Mouse (Mus musculus) liver, embryonic 13.5 days (tissue): Measurements from ENCODE around the gene Rab15. TPM values are rescaled to one million over a fixed set of nuclear protein-coding genes. Genes with fewer than 3 reads are reported as not detected.

Source experiments
- ATAC-seq: fragments of 200-750 bp; cut with Nextera tagmentation; 2 replicates; pipeline ENCODE4 v1.8.0; 2017; ENCODE audit warnings: low read depth, mild to moderate bottlenecking, moderate number of reproducible peaks, moderate library complexity
- DNase-seq: peaks from one replicate; pipeline ENCODE4 v3.0.0; 2022
- H3K27ac ChIP-seq: fragments of 300-500 bp; sonication (generic); 2 replicates; pipeline ENCODE4 v1.5.1; 2015; ENCODE audit warnings: moderate library complexity, mild to moderate bottlenecking, inconsistent platforms
- H3K27me3 ChIP-seq: fragments of 300-500 bp; sonication (generic); 2 replicates; pipeline ENCODE4 v1.6.1; 2015; ENCODE audit warnings: mild to moderate bottlenecking, inconsistent platforms
- H3K36me3 ChIP-seq: fragments of 300-500 bp; sonication (generic); 2 replicates; pipeline ENCODE4 v1.6.1; 2015; ENCODE audit warnings: mild to moderate bottlenecking, inconsistent platforms
- H3K4me1 ChIP-seq: fragments of 300-500 bp; sonication (generic); replicated peaks from 2 replicates; pipeline ENCODE4 v1.6.1; 2015; ENCODE audit warnings: inconsistent platforms
- H3K4me2 ChIP-seq: fragments of 300-500 bp; sonication (generic); 2 replicates; pipeline ENCODE4 v1.6.1; 2015; ENCODE audit warnings: inconsistent platforms, mild to moderate bottlenecking, moderate library complexity
- H3K4me3 ChIP-seq: fragments of 300-500 bp; sonication (generic); replicated peaks from 2 replicates; pipeline ENCODE4 v1.5.1; 2015; ENCODE audit warnings: mild to moderate bottlenecking, inconsistent platforms
- H3K9ac ChIP-seq: fragments of 300-500 bp; sonication (generic); 2 replicates; pipeline ENCODE4 v1.6.1; 2015; ENCODE audit warnings: mild to moderate bottlenecking, inconsistent platforms
- H3K9me3 ChIP-seq: fragments of 300-500 bp; sonication (generic); replicated peaks from 2 replicates; pipeline ENCODE4 v1.6.1; 2016; ENCODE audit warnings: inconsistent platforms
- WGBS: fragments of 180-500 bp; shearing (Covaris S2); methylation state at CpG from one replicate; pipeline ENCODE4 v1.1.7; 2015; ENCODE audit not compliant: insufficient replicate concordance; 5-methylcytosine and 5-hydroxymethylcytosine counted together
- polyA plus RNA-seq: library from polyadenylated mRNA; unstranded; fragments of >200 nt; fragmentation: Nextera tagmentation; extraction: Ambion mirVana; gene quantifications from 2 replicates; pipeline ENCODE4 v1.2.1, GENCODE M21; 2015

The Rab15 gene
- polyA plus RNA-seq, 1 experiment from 2014 or later: 0.41 TPM

DNA sequence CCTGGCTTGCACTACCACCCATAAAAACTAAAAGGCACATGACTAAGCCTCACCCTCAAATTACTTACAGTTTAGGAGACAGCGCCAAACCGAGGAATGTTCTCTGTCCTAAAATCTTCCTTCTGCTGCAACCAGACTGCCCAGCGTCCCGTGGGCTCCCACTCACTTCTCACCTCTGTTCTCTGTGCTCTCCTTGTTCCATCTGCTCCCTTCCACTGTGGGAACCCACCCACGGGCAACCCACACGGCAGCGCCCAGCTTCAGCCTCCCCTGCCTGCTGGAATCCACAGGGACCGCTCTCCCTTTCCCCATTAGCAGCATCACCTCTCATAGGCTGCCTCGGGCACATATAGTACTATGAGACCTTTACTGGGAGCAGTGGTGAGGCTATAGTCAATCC is 3.8 kb downstream of the Rab15 start:
- H3K36me3 ChIP-seq: no peaks in the 10 kb centered on the region
- peaks cover 6% of the 10 kb centered on the region for H3K4me1 ChIP-seq
- ATAC-seq (no peak), DNase-seq (no peak)
- no peak overlapping the region for H3K4me2 ChIP-seq
- H3K9me3 ChIP-seq: no peaks in the 10 kb centered on the region
- no peak overlapping the region for H3K4me3 ChIP-seq
- H3K27ac ChIP-seq: no peak overlapping the region
- no peak overlapping the region for H3K9ac ChIP-seq
- 74% methylated on average over 9 of the region's 9 CpGs for WGBS
- peaks cover 69% of the 10 kb centered on the region for H3K27me3 ChIP-seq

DNA sequence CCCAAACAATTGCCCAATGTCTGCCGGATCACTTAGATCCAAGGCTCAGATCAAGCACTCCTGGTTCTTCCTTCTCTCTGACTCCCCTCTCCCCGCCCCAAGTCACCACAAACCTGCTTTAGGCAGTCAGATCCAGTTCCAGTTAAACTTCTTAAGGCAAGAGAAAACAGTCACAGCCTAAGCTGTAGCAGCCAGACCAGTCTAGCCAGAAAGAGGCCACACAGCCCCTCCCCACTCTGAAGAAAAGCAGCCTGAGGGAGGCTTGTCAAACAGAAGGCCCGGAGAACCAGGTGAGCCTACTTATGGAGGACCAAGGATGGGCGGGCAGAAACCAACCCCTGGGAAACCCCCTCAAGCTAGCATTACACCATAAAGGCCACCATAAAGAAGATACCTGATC is 4.6 kb downstream of the Rab15 start:
- Histone ChIP-seq H3K36me3 (no peaks in the 10 kb centered on the region), H3K4me1 (peaks cover 6% of the 10 kb centered on the region), H3K4me2 (no peak overlapping the region), H3K9ac (no peak overlapping the region), H3K27ac (no peak overlapping the region), H3K9me3 (no peaks in the 10 kb centered on the region), H3K4me3 (no peak overlapping the region), H3K27me3 (peaks cover 61% of the 10 kb centered on the region)
- WGBS: 60% methylated on average over 4 of the region's 4 CpGs
- no peak for ATAC-seq
- no peak for DNase-seq

DNA sequence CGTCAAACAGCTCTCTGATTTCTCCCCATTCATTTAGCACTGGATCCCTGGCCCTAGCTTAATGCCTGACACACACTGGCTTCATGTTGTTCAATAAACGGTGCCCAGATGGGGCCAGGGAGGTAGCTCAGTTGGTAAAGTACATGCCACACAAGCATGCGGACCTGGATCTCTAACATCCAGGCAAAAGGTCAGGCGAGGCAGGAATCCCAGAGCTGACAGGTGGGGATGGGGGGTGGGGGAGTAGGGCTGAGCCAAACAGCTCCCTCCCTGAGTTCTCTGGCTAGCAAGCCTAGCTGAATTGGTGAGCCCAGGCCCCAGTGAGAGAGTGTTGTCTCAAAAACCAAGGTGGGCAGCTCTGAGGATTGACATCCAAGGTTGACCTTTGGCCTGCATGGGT is 5.5 kb downstream of the Rab15 start:
- Histone ChIP-seq H3K4me2 (no peak overlapping the region), H3K9ac (no peak overlapping the region), H3K4me1 (peaks cover 3% of the 10 kb centered on the region), H3K27ac (no peak overlapping the region), H3K27me3 (peaks cover 55% of the 10 kb centered on the region), H3K9me3 (no peaks in the 10 kb centered on the region), H3K4me3 (no peak overlapping the region), H3K36me3 (no peaks in the 10 kb centered on the region)
- WGBS: 48% methylated on average over 4 of the region's 4 CpGs
- no peak for DNase-seq
- no peak for ATAC-seq

DNA sequence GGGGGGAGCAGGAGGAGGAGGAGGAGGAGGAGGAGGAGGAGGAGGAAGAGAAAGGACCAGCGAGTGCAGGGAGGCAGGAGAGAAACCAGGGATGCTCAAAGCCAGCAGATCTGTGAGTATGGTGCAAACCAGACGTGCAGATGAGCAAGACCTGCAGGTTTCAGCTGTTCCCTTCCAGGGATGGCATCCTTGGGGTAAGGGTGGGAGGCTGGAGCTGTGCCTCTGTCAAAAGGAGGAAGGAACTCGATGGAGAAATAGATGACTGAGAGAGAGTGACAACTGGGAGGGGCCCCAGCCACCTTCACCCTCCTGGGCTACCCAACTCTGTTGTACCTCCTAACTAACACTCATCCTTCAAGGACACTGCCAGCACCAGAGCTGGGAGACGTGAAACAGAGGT is 6.0 kb downstream of the Rab15 start:
- Histone ChIP-seq H3K4me1 (no peaks in the 10 kb centered on the region), H3K36me3 (no peaks in the 10 kb centered on the region), H3K4me2 (no peak overlapping the region), H3K4me3 (no peak overlapping the region), H3K9ac (no peak overlapping the region), H3K27ac (no peak overlapping the region), H3K27me3 (peaks cover 50% of the 10 kb centered on the region), H3K9me3 (no peaks in the 10 kb centered on the region)
- ATAC-seq (no peak), DNase-seq (no peak)
- WGBS: 29% methylated on average over 4 of the region's 4 CpGs

DNA sequence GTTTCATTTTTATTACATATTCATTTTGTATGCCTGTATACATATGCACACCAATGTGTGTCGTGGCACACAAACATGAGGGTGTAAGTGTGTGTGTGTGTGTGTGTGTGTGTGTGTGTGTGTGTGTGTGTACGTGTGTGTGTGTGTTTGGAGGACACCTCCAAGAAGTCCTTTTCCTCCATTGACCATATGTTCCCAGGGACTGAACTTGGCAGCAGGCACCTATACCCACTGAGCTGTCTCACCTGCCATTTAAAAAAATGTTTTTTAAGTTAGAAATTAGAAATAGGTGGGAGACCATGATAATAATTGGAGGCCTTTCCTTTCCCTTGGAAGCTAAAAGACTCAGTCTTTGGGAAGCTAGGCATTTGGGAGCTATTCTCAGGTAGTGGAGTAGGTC is 8.6 kb downstream of the Rab15 start:
- Histone ChIP-seq H3K9ac (no peak overlapping the region), H3K27me3 (peaks cover 24% of the 10 kb centered on the region), H3K4me3 (no peak overlapping the region), H3K4me1 (no peaks in the 10 kb centered on the region), H3K36me3 (no peaks in the 10 kb centered on the region), H3K9me3 (no peaks in the 10 kb centered on the region), H3K4me2 (no peak overlapping the region), H3K27ac (no peak overlapping the region)
- DNase-seq: no peak
- 57% methylated on average over 2 of the region's 2 CpGs for WGBS
- no peak for ATAC-seq

DNA sequence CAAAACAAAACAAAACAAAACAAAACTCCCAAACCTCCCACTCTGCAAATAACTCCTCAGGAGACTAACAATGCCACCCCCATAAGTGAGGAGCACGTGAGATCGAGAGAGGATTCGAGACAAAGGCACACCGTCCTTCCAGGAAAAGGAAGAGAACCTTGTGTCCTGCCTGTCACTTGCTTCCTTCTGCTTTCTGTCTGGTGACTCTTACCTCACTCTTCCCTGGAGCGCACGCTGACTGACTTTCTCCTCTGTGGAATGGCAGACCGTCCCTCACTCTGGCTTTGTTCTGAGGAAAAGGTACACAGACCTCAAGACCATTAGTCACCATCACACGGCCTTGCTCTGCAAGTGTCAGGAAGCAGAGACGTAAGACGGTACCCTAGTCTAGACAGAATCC is 9.2 kb downstream of the Rab15 start:
- Histone ChIP-seq H3K9me3 (no peaks in the 10 kb centered on the region), H3K27ac (no peak overlapping the region), H3K4me1 (no peaks in the 10 kb centered on the region), H3K36me3 (no peaks in the 10 kb centered on the region), H3K4me3 (no peak overlapping the region), H3K4me2 (no peak overlapping the region), H3K27me3 (peaks cover 18% of the 10 kb centered on the region), H3K9ac (no peak overlapping the region)
- ATAC-seq (no peak), DNase-seq (no peak)
- 21% methylated on average over 10 of the region's 10 CpGs for WGBS

DNA sequence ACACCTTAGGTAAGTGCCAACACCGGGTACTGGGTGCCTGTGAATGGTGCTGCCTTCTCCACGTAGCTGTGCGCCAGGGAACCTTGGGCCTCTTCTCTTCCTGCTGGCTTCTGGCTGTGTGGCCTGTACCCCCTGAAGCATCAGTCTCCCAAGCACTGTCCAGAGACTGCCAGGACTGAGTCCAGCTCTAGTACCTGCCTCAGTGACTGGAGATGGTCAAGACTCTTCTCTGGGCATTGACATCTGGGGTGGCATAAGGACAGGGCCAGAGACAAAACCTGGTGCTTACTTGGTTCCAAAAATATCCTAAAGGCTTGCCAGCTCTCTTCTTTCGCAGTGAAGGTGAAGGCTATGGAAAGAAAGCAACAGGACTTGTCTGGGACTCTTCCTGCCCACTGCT is 11.7 kb downstream of the Rab15 start:
- WGBS: 67% methylated on average over 4 of the region's 4 CpGs
- peaks cover 5% of the 10 kb centered on the region for H3K27me3 ChIP-seq
- no peaks in the 10 kb centered on the region for H3K4me1 ChIP-seq
- H3K27ac ChIP-seq: no peak overlapping the region
- H3K9ac ChIP-seq: no peak overlapping the region
- no peak overlapping the region for H3K4me2 ChIP-seq
- DNase-seq (no peak), ATAC-seq (no peak)
- no peak overlapping the region for H3K4me3 ChIP-seq
- H3K36me3 ChIP-seq: no peaks in the 10 kb centered on the region
- H3K9me3 ChIP-seq: no peaks in the 10 kb centered on the region

DNA sequence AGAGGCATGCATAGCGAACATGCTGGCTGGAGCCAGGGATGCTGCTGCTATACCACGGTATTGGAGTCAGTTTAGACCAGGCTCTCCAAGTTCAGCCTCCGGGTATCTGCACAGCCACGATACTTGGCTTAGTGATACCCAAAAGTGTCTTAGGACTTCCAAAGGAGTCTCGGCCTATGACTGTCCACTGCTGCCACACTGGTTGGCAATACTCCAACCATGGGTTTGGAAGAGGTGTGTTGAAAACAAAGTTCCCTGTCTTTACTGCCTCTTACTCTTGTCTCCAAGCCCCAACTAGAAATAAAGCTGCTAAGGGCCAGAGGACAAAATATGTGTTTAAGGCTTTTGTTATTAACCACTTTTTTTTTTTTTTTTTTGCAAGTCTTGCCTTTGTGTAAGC is 12.2 kb downstream of the Rab15 start:
- WGBS: 78% methylated on average over 5 of the region's 5 CpGs
- no peaks in the 10 kb centered on the region for H3K9me3 ChIP-seq
- no peak overlapping the region for H3K4me2 ChIP-seq
- peaks cover 5% of the 10 kb centered on the region; the same call in 1 of the 2 replicates for H3K27me3 ChIP-seq
- ATAC-seq (no peak), DNase-seq (no peak)
- H3K36me3 ChIP-seq: no peaks in the 10 kb centered on the region
- no peaks in the 10 kb centered on the region for H3K4me1 ChIP-seq
- H3K9ac ChIP-seq: no peak overlapping the region
- no peak overlapping the region for H3K27ac ChIP-seq
- H3K4me3 ChIP-seq: no peak overlapping the region

DNA sequence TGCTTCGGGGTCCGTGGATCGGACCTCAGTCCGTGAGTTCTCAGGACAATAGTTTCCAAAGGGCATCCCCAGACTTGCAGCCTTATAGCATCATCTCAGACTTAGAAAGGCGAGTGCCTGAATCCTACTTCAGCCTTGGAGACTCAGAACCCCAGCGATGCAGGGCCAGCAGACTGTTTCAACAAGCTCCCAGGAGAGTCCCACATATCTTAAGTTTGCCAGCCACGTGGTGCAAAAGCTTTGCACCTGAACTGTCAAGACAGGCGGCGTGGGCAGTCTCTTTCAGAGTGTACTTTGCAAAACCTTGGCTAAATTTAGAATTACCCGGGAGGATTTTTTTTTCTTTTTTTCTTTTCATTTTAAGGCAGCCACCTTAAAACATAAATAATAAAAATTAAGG is 14.9 kb downstream of the Rab15 start:
- no peak overlapping the region for H3K27ac ChIP-seq
- WGBS: 69% methylated on average over 10 of the region's 10 CpGs
- DNase-seq: no peak

DNA sequence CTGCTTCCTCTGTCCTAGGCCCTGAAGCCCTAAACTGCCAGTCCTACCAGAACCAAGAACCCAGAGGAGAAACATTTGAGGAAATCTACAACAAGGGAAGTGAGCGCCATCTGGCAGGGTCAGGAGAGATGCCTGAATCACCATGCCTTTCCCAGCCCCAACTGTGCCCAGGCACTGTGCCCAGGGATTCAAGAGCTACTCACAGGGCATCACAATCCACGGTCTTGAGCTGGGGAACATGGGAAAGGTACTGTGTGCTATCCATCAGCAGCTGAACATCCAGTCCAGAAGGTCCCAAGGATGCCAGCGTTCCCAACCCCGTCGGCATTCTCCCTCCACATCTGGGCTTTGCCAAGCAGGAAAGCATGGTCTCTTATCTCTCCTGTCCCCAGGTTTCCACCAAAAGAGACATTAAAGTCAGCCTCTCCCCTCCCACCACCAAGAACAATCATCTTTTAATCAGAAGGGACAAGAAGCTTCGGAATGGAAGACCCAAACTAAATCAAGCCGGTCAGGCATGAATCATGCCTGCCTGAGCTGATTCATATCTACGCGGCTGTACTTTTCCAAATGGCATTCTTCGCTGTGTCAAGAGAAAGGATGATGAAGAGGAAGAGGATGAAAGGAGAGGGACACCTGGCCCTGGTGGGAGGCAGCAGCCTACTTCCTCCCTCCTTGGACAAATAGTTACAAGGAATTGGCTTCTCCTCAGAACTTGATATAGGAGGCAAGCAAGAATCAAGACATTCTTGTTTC is 17.5 kb downstream of the Rab15 start:
- H3K4me1 ChIP-seq: no peaks in the 10 kb centered on the region
- H3K4me2 ChIP-seq: no peak overlapping the region
- H3K36me3 ChIP-seq: no peaks in the 10 kb centered on the region
- no peak overlapping the region for H3K9ac ChIP-seq
- DNase-seq (no peak), ATAC-seq (no peak)
- 79% methylated on average over 10 of the region's 10 CpGs for WGBS
- H3K27me3 ChIP-seq: peaks cover 12% of the 10 kb centered on the region; the same call in 1 of the 2 replicates
- no peaks in the 10 kb centered on the region for H3K9me3 ChIP-seq
- no peak overlapping the region for H3K27ac ChIP-seq
- H3K4me3 ChIP-seq: no peak overlapping the region

More for the DNA sequence above, 14.9 kb downstream of the Rab15 start:
- H3K36me3 ChIP-seq: no peaks in the 10 kb centered on the region
- no peaks in the 10 kb centered on the region for H3K9me3 ChIP-seq
- H3K4me2 ChIP-seq: no peak overlapping the region
- ATAC-seq: no peak
- peaks cover 8% of the 10 kb centered on the region; the same call in 1 of the 2 replicates for H3K27me3 ChIP-seq
- no peak overlapping the region for H3K4me3 ChIP-seq
- H3K4me1 ChIP-seq: no peaks in the 10 kb centered on the region
- no peak overlapping the region for H3K9ac ChIP-seq

DNA sequence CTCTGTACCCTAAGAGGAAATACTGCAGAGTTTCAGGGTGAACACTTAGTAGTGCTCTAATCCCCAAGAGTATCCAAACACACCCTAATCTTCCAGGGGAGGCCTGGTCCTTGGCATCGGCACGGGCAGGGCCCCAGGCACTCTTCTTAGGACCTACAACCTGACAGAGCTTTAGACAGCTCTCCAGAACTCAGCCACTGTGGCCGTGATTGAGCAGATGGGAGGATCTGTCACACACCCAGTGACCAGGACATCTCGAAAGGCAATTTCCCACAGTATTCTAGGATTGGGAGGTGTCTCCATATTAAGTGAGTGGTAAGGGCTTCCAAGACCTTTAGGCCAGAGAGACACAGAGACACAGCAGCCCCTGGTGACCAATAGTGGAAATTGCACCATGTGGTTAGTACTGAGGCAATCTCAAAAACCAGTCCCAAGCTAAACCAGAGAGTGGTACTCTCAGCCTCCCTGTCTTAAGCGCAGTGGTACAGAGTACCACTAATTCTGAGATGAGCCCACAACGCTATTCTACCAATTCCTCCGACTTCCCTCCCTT is 18.9 kb downstream of the Rab15 start:
- H3K9ac ChIP-seq: no peak overlapping the region
- H3K36me3 ChIP-seq: no peaks in the 10 kb centered on the region
- H3K27me3 ChIP-seq: peaks cover 25% of the 10 kb centered on the region
- no peak for ATAC-seq
- 41% methylated on average over 7 of the region's 7 CpGs for WGBS
- H3K27ac ChIP-seq: no peak overlapping the region
- H3K4me3 ChIP-seq: no peak overlapping the region
- no peaks in the 10 kb centered on the region for H3K4me1 ChIP-seq
- peak; percentile 17 for DNase-seq
- no peaks in the 10 kb centered on the region for H3K9me3 ChIP-seq
- no peak overlapping the region for H3K4me2 ChIP-seq

DNA sequence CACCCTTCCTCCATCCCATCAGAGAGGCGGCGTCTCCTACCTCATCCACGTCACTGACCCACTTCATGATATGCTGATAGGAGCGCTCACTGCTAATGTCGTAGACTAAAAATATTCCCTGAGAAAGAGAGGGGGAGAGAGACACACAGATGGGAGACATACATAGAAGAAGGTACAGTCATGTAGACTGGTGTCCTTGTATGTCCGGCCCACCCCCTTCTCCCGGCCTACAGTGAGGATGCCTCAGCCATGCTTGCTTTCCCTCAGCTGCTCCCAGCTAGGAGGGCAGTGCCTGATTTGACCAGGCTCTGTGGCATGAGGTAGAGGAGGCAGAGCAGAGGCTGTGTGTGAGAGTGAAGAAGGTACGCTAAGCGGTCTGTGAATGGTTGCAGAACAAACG is 19.7 kb downstream of the Rab15 start:
- Histone ChIP-seq H3K27ac (no peak overlapping the region), H3K4me2 (no peak overlapping the region), H3K4me1 (no peaks in the 10 kb centered on the region), H3K27me3 (peaks cover 31% of the 10 kb centered on the region), H3K36me3 (no peaks in the 10 kb centered on the region), H3K4me3 (no peak overlapping the region), H3K9me3 (no peaks in the 10 kb centered on the region), H3K9ac (no peak overlapping the region)
- no peak for DNase-seq
- 84% methylated on average over 10 of the region's 10 CpGs for WGBS
- no peak for ATAC-seq
